Mouse (Mus musculus): ENCODE results near the gene Bdnf.

Bdnf gene

GRCm38 (mm10) chr2:109706524-109706923 lies 32.0 kb downstream of the Bdnf start:
- no peak for DNase-seq (ENCODE audit: low read depth)

- DNase-seq (ENCODE audit: low read depth): no peak
These were observed 34.8 kb downstream of the Bdnf start for GRCm38 (mm10) chr2:109709346-109709745.

DNA sequence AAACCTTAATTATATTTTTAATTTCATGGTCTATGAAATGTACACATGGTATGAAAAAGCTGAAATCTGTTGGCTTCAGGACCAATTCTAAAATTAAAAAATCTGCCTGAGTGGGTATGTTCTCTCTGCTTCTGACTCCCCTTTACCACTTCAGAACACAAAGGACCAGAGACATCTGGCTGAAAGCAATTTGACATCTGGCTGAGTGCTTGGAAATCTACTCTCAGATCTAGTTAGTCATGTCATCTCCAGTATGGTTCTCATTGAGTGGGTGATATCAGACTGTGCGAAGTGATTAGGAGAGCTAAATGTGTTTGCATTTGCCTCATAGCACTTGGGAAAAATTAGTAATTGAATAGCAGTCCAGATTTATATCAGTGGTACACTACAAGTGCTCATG lies 36.5 kb downstream of the Bdnf start:
- no peak for DNase-seq (ENCODE audit: low read depth)

DNA sequence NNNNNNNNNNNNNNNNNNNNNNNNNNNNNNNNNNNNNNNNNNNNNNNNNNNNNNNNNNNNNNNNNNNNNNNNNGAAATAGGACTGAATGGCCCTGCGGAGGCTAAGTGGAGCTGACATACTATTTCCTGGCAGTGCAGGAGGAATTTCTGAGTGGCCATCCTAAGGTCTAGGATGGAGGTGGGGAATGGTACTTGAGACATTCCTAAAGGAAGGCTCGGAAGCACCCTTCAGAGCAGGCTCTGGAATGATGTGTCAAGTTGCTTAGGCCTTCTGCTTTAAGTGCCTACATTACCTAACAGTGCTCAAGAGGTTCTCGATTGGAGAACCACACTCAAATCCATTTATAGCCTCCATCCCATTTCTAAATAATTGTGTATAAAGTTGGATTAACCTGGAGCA lies 50.8 kb downstream of the Bdnf start:
- no peak for DNase-seq (ENCODE audit: low read depth)

DNA sequence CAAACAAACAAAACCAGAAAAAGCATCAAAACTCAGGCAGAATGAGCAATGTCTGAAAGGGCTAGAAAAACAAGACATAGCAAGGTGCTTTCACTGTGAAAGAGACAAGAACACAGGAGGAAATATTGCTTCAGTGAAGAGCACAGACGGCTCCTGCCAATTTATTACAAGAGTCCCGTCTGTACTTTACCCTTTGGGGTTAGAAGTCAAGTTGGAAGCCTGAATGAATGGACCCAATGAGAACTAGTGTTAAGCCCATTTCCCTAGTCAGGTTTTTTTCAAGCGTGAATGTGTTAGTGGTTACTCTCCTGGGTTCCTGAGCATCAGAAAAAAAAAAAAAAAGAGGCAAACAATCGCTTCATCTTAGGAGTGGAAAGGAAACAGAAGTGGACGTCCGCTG lies 51.3 kb downstream of the Bdnf start:
- DNase-seq (ENCODE audit: low read depth): no peak

- DNase-seq (ENCODE audit: low read depth): no peak
These were observed 54.7 kb downstream of the Bdnf start for GRCm38 (mm10) chr2:109729221-109729620.

- no peak for DNase-seq (ENCODE audit: low read depth)
These were observed 58.9 kb downstream of the Bdnf start for GRCm38 (mm10) chr2:109733201-109734039.

- no peak for DNase-seq (ENCODE audit: low read depth)
These were observed 59.7 kb downstream of the Bdnf start for GRCm38 (mm10) chr2:109734228-109734627.

DNA sequence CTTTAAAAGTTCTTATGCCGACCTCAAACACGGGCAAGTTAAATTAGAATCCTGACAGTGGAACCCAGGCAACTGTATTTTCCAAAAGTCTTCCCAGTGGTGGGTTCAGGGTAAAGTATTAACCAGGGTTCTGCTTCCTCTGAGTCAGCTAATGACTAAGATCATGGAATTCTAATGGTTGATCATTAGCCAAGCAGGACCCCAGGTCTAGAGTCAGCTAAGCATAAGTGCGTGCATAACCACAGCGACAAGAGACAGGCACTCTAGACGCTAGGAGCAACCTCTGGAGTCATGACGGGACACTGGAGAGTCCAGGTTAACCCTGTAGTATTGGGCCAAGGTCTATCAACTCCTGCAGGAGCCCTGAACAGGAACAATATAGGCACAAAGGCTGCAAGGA lies 60.2 kb downstream of the Bdnf start:
- DNase-seq (ENCODE audit: low read depth): no peak

- DNase-seq (ENCODE audit: low read depth): no peak
These were observed 60.8 kb downstream of the Bdnf start for GRCm38 (mm10) chr2:109735347-109735746.

GRCm38 (mm10) chr2:109736306-109736705 lies 61.8 kb downstream of the Bdnf start:
- DNase-seq (ENCODE audit: low read depth): no peak

DNA sequence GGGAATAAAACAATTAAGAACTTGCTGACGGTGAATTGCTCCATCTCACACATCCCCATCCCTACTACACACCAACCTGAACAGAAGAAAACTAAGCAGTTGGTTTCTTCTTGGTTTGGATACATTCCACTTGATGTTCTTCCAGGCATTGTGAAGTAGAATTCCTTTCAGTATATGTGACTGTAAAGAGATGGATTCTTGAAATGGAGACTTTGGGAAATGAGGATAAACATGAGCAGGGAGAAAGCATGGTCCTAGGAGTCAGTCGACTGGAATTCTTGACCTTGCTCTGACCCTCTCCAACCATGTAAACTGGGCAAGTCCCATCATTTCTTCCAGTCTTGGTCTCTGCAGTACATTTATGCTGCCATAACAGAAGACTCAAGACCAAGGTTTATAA lies 63.8 kb downstream of the Bdnf start:
- DNase-seq (ENCODE audit: low read depth): no peak

DNA sequence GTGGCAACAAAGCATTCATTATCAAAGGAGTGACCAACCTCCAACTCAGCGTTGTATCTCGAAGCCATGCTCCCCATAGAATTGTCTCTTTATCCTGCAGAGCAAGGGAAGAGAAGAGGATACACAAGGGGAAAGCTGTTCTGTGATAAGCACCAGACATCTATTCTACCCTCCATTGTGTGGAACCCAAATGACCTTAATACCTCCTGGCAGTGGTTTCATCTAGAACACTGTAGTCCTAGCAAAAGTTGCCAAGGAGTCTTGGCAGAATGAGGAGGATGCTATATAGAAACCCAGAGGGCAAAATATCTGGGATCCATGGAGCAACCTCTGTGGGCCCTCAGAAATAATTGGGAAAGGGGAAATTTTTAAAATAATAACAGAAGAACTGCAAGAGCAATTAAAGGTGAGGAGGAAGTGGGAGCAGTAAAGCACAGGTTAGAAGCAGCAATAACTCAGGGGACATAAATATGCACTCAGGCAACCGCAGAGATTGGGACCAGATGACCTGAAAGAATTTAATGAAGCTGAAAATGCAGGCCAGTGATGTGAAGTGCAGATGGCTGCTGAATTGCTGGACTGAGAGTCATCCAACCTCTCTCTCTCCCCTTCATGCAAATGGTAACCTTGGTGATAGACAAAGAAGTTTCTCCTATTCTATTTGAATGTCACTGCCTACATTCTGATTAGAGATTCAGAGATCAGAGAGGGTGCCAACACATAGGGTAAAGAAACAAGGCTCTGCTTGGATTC lies 68.9 kb downstream of the Bdnf start:
- no peak for DNase-seq (ENCODE audit: low read depth)

- DNase-seq (ENCODE audit: low read depth): no peak
These were observed 71.7 kb downstream of the Bdnf start for GRCm38 (mm10) chr2:109746223-109746622.

GRCm38 (mm10) chr2:109748412-109748811 lies 73.9 kb downstream of the Bdnf start:
- DNase-seq (ENCODE audit: low read depth): no peak

DNA sequence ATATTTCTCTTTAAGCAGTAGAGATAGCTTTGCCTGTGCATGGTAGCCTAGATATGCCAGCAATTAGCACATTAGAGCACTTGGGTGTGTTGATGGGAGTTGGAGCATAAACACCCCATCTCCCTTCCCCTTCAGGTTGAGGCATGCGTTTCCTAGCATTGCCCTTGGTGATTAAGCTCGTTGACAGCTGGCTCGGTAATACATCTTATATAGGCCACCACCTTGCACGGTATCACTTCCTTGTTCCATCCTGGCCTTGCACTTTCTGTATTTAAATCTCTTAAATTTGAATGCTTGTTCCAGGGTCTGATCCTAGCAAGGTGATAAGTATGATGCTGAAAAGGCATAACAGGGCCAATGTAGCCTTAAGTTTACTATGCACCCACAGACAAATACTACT lies 74.3 kb downstream of the Bdnf start:
- no peak for DNase-seq (ENCODE audit: low read depth)

DNA sequence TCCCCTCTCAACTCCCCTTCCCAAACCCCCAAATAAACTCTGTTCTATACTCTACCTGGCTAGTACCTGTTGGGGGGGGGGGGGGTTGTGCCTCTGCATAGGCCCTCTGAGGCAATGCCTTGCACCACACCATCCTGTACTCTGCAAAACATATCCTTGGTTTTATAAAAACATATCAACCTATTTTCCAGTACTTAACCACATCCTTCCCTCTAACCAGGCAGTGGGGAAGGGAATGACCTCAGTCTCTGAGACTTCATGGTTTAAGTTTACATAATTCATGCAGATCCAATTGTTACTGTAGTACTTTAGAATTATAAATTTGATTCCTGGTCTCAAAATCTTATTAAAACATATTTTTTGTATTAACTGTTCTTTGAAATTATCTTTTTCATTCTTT lies 75.5 kb downstream of the Bdnf start:
- DNase-seq (ENCODE audit: low read depth): no peak

GRCm38 (mm10) chr2:109750484-109750883 lies 76.0 kb downstream of the Bdnf start:
- no peak for DNase-seq (ENCODE audit: low read depth)

DNA sequence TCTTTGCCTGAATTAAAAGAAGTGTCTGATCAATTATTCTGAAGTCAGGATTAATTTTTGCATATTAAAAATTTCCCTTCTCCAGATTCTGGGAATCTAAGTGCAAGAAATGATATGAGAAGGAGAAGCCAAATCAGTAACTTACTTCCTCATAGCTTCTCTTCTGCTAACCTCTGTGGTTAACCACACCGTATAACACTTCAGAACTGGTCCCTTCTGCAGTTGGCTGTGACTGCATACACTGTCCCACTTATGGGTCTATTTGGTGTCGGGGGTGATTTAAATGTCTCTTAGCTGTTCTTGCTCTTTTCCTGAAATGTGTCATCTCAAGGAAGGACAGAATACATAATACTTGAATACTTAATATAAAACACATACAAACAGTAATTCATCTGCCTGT lies 81.8 kb downstream of the Bdnf start:
- no peak for DNase-seq (ENCODE audit: low read depth)

DNA sequence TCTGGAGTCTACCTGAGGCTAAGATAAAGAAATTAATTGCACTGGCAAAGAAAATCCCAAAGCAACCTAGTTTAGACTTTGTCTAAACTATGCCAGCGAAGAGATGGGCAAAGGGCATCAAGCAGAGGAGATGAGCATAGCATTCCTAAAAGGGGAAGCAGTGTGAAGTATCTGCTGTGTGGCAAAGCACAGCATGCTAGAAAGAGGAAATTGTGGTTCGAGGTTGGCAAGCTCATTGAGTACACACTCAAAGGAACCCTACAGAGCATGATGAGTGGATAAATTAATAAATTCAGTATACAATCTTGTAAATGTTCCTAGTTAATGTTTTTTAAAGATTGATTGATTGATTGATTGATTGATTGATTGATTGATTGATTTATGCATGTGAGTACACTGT lies 92.3 kb downstream of the Bdnf start:
- no peak for DNase-seq (ENCODE audit: low read depth)

DNA sequence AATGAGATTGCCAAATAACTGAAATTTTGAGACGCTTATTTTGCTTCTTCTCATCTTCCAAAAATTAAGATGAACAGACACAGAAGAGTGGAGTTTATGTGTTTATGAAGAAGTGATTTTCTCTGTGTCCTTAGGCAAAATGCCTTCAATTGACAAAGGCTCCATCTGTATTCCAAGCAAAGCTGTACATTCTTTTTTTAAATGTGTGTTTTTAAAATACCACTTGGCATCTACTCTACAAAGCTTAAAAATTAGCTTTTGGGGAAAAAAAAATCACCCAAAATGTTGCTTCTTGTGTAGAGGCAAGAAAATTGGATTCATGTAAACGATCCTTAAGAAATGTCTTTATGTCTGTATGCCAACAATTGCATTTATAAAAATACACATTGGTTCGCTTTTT lies 94.3 kb downstream of the Bdnf start:
- DNase-seq (ENCODE audit: low read depth): no peak

GRCm38 (mm10) chr2:109776374-109776773 lies 101.9 kb downstream of the Bdnf start:
- no peak for DNase-seq (ENCODE audit: low read depth)
